Mouse (Mus musculus): ENCODE measurements around the gene Matn4.

Matn4 gene

GRCm38 (mm10) chr2:164435216-164436090 is 30.5 kb upstream of the Matn4 start:
- DNase-seq: no peak

GRCm38 (mm10) chr2:164434681-164435080 is 29.7 kb upstream of the Matn4 start:
- DNase-seq: no peak

- DNase-seq: no peak
These were observed 28.4 kb upstream of the Matn4 start for GRCm38 (mm10) chr2:164433278-164433895.

GRCm38 (mm10) chr2:164432541-164433191 is 27.7 kb upstream of the Matn4 start:
- DNase-seq: no peak

GRCm38 (mm10) chr2:164431676-164432465 is 26.9 kb upstream of the Matn4 start:
- no peak for DNase-seq

- DNase-seq: no peak
These were observed 25.7 kb upstream of the Matn4 start for GRCm38 (mm10) chr2:164430697-164431096.

GRCm38 (mm10) chr2:164429881-164430615 is 25.1 kb upstream of the Matn4 start:
- no peak for DNase-seq

GRCm38 (mm10) chr2:164428451-164428850 is 23.5 kb upstream of the Matn4 start:
- no peak for DNase-seq

- no peak for DNase-seq
These were observed 22.0 kb upstream of the Matn4 start for GRCm38 (mm10) chr2:164426952-164427351.

- no peak for DNase-seq
These were observed 21.2 kb upstream of the Matn4 start for GRCm38 (mm10) chr2:164426121-164426520.

- DNase-seq: peak in 1 of 2 experiments; percentile 33
These were observed 20.4 kb upstream of the Matn4 start for GRCm38 (mm10) chr2:164425401-164425800.

GRCm38 (mm10) chr2:164424406-164424805 is 19.4 kb upstream of the Matn4 start:
- DNase-seq: no peak

- DNase-seq: no peak
These were observed 18.5 kb upstream of the Matn4 start for GRCm38 (mm10) chr2:164423464-164423863.

- no peak for DNase-seq
These were observed 17.9 kb upstream of the Matn4 start for GRCm38 (mm10) chr2:164422675-164423393.

- no peak for DNase-seq
These were observed 17.0 kb upstream of the Matn4 start for GRCm38 (mm10) chr2:164421979-164422378.

GRCm38 (mm10) chr2:164421306-164421705 is 16.3 kb upstream of the Matn4 start:
- DNase-seq: no peak

GRCm38 (mm10) chr2:164419489-164419888 is 14.5 kb upstream of the Matn4 start:
- DNase-seq: no peak

GRCm38 (mm10) chr2:164418308-164418875 is 13.4 kb upstream of the Matn4 start:
- no peak for DNase-seq

- no peak for DNase-seq
These were observed 12.2 kb upstream of the Matn4 start for GRCm38 (mm10) chr2:164417198-164417597.

- DNase-seq: no peak
These were observed 9.6 kb upstream of the Matn4 start for GRCm38 (mm10) chr2:164414581-164414980.

- no peak for DNase-seq
These were observed 9.2 kb upstream of the Matn4 start for GRCm38 (mm10) chr2:164414167-164414566.

Data from cerebellum, postnatal 36 days (tissue).